Mouse (Mus musculus) mouse trophoblast stem cell (cell line): ENCODE results near the gene Avil.

ENCODE experiments used
- in situ Hi-C, 2 experiments: fragments of 300-500 bp; cut with MseI, MboI; formaldehyde crosslinking; loops; 2 replicates in 1 of 2; 3 replicates in 1 of 2; pipeline ENCODE4 v1.15.1; 2025

Gene Avil

GRCm38 (mm10) chr10:127000529-127000928 lies at the start of gene Avil:
Gene Avil (plus strand): TSS chr10:127000709.
- in situ Hi-C loops: no loop called here

- in situ Hi-C loops: no loop called here
Measured at GRCm38 (mm10) chr10:126952375-126952774, 48.1 kb upstream of the Avil start.

GRCm38 (mm10) chr10:126953029-126953471 lies 47.5 kb upstream of the Avil start:
- in situ Hi-C loops: no loop called here

GRCm38 (mm10) chr10:126956692-126957358 lies 43.7 kb upstream of the Avil start:
- in situ Hi-C loops: no loop called here

GRCm38 (mm10) chr10:126957359-126958107 lies 43.0 kb upstream of the Avil start:
- in situ Hi-C loops: no loop called here

GRCm38 (mm10) chr10:126960496-126960895 lies 40.0 kb upstream of the Avil start:
- in situ Hi-C loops: no loop called here

- in situ Hi-C loops: no loop called here
Measured at GRCm38 (mm10) chr10:126961757-126962156, 38.8 kb upstream of the Avil start.

GRCm38 (mm10) chr10:126962271-126962965 lies 38.1 kb upstream of the Avil start:
- in situ Hi-C loops: no loop called here

GRCm38 (mm10) chr10:126962966-126963330 lies 37.6 kb upstream of the Avil start:
- in situ Hi-C loops: no loop called here

GRCm38 (mm10) chr10:126963821-126964220 lies 36.7 kb upstream of the Avil start:
- in situ Hi-C loops: no loop called here

GRCm38 (mm10) chr10:126971363-126972050 lies 29.0 kb upstream of the Avil start:
- in situ Hi-C loops: no loop called here

- in situ Hi-C loops: no loop called here
Measured at GRCm38 (mm10) chr10:126972051-126972725, 28.3 kb upstream of the Avil start.

- in situ Hi-C loops: no loop called here
Measured at GRCm38 (mm10) chr10:126972988-126973387, 27.5 kb upstream of the Avil start.

GRCm38 (mm10) chr10:126975706-126976105 lies 24.8 kb upstream of the Avil start:
- in situ Hi-C loops: no loop called here

- in situ Hi-C loops: no loop called here
Measured at GRCm38 (mm10) chr10:126977076-126977475, 23.4 kb upstream of the Avil start.

- in situ Hi-C loops: no loop called here
Measured at GRCm38 (mm10) chr10:126978277-126978994, 22.1 kb upstream of the Avil start, which contains the start of gene Ctdsp2. Gene Ctdsp2 (plus strand): TSS chr10:126978717.

- in situ Hi-C loops: no loop called here
Measured at GRCm38 (mm10) chr10:126979121-126979635, 21.3 kb upstream of the Avil start.

- in situ Hi-C loops: no loop called here
Measured at GRCm38 (mm10) chr10:126979636-126980151, 20.8 kb upstream of the Avil start.

- in situ Hi-C loops: no loop called here
Measured at GRCm38 (mm10) chr10:126980221-126980932, 20.1 kb upstream of the Avil start.
